Mouse (Mus musculus) heart, postnatal 4 days (tissue): Measurements from ENCODE around the gene Tspoap1. TPM values are rescaled to one million over a fixed set of nuclear protein-coding genes. Genes with fewer than 3 reads are reported as not detected.
A peak's percentile ranks its signal among the peaks of the same experiment; 100 is the strongest.

Experiments used
- DNase-seq: peaks from one replicate; pipeline ENCODE4 v3.0.0; 2021
- total RNA-seq, 2 experiments: library from RNA; stranded (reverse); gene quantifications; 2 replicates each; pipeline ENCODE4 v1.2.3; 2021

The Tspoap1 gene
- under 1 TPM in 1 of 2 experiments, not detected in 1; 0.07 TPM for total RNA-seq

- no peak for DNase-seq
Measured at GRCm38 (mm10) chr11:87760301-87761081, at the start of gene Tspoap1. TSS of gene Tspoap1 (plus strand) at chr11:87760541.

DNA sequence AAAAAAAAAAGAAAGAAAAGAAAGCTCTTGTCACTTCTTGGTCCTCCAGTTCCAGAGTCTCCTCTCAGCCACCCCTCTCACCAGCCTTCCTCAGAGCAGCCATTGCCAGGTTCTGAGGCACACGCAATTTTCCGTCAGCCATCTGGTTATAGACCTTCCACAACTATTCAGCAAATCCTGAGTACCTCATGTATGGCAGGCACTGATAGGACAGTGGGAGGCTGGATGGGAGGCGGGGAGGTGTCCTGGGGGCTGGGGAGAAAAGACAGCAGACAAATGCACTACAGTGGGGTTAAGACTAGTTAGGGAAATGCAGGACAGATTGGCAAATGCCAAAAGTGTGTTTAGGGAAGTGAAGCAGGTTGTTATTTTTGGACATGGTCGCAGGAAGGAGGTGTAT, 48.2 kb upstream of the Tspoap1 start:
- DNase-seq: no peak

DNA sequence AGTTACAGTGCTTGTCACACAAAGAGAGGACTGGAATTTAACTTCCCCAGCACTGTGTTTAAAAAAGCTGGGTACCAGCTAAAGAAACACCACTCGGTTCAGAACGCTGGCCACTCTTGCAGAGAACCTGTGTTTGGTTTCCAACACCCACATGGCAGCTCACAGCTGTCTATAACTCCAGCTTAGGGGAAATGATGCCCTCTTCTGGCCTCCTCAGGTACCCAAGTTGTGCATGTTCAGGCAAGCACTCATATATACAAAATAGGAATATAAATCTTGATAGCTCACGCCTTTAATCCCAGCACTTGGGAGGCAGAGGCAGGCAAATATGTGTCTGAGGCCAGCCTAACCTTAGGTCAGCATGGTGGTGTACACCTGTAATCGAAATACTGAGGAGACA, 44.3 kb upstream of the Tspoap1 start:
- no peak for DNase-seq

DNA sequence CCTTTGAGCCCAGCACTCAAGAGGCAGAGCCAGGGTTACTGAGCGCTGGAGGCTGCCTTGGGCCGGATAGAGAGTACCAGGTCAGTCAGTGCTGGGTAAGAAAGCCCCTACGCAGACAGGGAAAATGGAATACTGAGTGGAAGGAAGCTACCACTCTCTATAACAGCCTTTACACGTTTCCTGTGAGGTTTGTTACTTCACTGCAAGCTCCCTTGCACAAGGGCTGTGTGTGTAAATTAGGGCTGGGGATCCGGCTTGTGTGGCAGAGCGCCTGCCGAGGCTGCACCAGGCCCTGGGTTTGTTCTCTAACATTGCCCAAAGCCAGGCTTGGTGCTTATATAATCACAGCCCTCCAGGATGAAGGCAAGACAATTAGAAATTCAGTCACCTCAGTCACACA, 40.8 kb upstream of the Tspoap1 start:
- DNase-seq: no peak

- no peak for DNase-seq
Measured at GRCm38 (mm10) chr11:87720324-87720723, 40.0 kb upstream of the Tspoap1 start.

DNA sequence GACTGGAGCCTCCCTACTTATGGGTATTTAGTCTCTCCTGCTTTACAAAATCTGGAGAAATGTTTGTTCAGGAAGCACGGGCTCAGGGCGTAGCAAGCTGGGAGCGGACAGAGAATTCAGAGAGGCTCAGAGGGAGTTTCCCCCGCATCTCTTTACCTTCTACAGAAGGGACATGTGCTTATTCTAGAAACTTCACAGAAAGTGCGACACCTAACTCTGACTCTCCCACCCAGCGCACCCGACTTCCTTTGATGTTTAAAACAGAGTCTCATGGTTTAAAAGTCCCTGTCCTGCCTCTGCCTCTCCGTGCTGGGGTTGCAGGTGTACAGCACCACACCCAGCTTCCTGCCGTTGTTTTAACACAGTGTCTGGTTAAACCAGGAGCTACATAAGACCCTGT, 39.5 kb upstream of the Tspoap1 start:
- DNase-seq: no peak

DNA sequence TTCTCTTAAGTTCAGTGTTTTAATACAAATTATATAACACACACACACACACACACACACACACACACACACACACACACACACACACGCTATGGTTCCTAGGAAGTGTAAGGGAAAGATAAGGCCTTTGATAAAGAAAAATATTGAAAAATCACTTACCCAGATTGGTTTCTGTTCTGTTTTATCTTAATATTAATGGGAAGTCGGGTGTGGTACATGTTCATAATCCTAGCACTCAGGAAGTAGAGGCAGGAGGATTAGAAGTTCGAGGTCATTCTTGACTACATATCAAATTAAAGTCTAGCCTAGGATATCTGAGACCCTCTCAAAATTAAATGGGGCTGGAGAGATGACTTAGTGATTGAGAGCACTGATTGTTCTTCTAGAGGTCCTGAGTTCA, 38.2 kb upstream of the Tspoap1 start:
- no peak for DNase-seq

DNA sequence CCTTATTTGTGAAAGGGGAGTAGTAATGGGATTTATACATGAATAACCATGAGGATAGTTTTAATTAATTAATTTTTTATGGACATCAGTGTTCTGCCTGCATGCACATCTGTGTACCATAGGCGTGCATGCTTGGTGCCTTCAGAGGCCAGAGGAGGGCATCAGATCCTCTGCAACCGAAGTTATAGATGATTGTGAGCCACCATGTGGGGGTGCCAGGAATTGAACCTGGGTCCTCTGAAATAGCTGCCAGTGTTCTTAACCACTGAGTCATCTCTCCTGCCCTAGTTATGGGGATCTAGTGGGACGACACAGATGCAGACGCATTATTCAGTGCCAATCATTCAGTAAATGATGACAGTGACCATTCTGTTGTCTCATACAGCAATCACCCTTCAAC, 37.5 kb upstream of the Tspoap1 start:
- no peak for DNase-seq

GRCm38 (mm10) chr11:87725515-87725914, 34.8 kb upstream of the Tspoap1 start:
- no peak for DNase-seq

DNA sequence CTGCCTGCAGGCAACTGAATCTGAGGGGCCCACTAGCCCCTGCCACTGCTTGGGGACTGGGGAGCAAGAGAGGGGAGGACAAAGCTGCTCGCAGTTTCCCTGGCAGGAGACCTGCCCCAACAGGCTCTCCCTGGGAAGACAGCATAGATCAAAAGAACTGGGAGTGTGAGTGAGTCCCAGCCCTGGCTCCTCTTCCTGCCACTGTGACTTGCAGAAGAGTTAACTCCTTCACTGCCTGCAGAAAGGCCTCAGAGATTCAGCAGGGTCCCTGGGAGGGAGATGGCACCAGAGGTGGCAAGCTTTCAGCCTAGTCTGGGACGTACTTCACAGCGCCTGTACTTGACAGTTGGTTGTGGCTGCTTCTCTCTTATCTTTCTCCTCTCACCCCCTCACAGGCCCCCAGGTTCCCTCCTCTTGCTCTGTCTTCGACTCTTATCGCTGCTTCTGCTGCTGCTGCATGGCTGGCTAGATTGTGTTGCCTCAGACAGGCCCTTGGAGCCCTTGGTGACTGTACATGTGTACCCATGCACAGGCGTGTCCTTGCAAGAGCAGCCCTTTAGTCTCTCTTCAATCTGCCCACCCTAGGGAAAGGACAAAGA, 34.3 kb upstream of the Tspoap1 start:
- no peak for DNase-seq

DNA sequence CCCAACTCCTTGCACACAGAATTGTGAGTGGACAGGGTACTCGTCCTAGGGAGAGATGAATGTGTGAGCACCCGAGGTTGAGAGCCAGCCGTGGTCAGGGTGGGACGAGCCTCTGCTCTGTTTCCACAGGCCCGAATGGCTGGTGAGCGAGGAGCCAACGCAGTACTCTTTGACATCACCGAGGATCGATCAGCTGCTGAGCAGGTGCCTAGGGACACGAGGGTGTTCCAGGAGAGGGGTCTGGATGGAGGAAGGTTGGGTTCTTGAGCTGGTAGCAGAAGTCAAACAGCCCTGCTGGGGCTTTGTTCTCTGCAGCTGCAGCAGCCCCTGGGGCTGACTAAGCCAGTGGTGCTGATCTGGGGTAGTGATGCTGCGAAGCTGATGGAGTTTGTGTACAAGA, 33.3 kb upstream of the Tspoap1 start:
- no peak for DNase-seq

GRCm38 (mm10) chr11:87727471-87727870, 32.9 kb upstream of the Tspoap1 start:
- DNase-seq: no peak

DNA sequence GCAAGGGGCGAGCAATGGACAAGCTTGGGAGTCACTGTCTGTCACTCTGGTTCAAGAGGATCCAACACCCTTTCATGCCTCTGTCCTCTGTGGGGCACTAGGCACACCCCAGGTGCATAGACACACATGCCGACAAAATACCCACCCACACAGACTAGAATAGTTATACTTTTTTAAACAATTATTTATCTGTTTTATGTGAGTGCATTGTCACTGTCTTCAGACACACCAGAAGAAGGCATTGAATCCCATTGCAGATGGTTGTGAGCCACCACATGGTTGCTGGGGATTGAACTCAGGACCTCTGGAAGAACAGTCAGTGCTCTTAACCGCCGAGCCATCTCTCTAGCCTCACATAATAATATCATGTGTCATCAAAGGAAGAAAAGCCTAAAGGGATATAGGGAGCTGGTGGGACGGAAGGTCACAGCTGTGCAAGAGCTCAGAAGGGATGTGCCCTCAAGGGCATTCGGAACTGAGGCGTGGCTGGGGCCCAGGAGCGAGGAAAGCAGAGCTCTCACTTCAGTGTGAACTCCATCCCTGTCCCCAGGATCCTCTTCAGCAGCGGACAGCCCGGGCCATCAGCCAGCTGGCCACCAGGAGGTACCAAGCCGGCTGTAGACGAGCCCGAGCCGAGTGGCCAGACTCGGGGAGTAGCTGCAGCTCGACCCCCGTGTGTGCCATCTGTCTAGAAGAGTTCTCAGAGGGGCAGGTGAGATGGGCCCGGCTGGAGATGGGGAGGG, 31.3 kb upstream of the Tspoap1 start:
- DNase-seq: no peak

- DNase-seq: no peak
Measured at GRCm38 (mm10) chr11:87729593-87730185, 30.7 kb upstream of the Tspoap1 start.

- DNase-seq: no peak
Measured at GRCm38 (mm10) chr11:87730652-87731310, 29.6 kb upstream of the Tspoap1 start.

DNA sequence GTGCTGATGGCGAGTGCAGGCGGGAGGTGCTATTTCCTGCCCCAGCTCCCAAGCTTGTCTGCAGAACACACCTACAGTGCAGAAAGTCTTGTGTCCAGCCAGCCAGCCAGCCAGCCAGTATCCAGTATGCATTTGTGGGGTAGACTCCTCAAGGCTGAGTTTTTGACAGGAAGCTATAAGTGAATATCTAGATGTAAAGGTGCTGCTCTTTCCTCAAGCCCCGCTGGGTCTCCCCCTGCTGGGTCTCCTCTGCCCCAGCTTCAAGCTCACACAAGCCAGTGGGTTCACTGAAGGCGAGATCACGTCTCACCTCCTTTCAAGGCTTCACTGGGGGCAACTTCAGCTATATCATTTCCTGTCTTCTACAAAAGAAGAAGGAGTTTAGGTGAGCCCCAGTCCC, 26.0 kb upstream of the Tspoap1 start:
- DNase-seq: no peak

- DNase-seq: no peak
Measured at GRCm38 (mm10) chr11:87735691-87736090, 24.6 kb upstream of the Tspoap1 start.

GRCm38 (mm10) chr11:87736647-87737134, 23.6 kb upstream of the Tspoap1 start:
- DNase-seq: peak; percentile 67

- DNase-seq: peak; percentile 96
Measured at GRCm38 (mm10) chr11:87737175-87737740, 23.1 kb upstream of the Tspoap1 start, which contains the start of gene Supt4a. TSS of gene Supt4a (plus strand) at chr11:87737552.

DNA sequence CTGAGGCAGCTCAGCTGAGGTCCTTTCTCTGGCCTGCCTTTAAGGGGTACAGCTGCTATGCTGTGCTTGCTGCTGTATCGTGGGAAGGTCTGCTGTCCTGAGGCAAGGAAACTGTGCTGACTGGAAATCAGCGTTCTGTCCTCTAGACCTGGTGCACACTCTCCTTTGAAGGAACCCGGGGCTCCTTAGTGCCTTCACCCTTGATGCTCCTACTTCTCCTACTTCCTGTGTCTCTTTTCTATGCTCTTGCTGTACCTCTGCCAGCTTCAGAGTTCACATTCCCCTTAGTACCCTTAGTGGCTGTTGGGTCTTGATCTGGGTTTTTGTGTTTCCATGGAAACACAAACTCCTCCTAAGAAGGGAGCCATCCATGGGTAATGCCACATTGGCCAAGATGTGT, 16.6 kb upstream of the Tspoap1 start:
- no peak for DNase-seq

DNA sequence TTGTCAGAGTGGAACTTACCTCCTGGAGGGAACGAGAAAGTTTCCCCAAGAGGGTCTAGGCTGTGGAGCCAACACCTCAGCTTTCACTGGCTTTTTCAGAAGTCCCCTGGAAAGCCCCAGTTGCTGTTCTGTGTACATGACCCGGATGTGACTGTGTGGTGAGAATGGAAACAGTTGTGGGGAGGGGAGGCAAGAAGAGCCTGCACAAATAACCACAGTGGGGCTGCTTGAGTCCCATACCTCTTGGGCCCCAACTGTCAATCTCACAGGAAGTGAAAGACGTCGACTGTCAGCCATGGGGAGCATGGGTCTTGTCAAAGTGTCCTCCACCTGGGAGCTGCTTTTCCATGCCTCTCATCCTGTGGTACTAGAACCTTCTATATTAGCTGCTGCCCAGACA, 15.4 kb upstream of the Tspoap1 start:
- no peak for DNase-seq
